Mouse (Mus musculus): ENCODE results near the gene Tiam1. TPM values are rescaled to one million over a fixed set of nuclear protein-coding genes. Genes with fewer than 3 reads are reported as not detected.
A peak's percentile ranks its signal among the peaks of the same experiment; 100 is the strongest.

Tiam1 gene
- polyA plus RNA-seq, 1 experiment from 2014 or later, result 18.4 TPM

DNA sequence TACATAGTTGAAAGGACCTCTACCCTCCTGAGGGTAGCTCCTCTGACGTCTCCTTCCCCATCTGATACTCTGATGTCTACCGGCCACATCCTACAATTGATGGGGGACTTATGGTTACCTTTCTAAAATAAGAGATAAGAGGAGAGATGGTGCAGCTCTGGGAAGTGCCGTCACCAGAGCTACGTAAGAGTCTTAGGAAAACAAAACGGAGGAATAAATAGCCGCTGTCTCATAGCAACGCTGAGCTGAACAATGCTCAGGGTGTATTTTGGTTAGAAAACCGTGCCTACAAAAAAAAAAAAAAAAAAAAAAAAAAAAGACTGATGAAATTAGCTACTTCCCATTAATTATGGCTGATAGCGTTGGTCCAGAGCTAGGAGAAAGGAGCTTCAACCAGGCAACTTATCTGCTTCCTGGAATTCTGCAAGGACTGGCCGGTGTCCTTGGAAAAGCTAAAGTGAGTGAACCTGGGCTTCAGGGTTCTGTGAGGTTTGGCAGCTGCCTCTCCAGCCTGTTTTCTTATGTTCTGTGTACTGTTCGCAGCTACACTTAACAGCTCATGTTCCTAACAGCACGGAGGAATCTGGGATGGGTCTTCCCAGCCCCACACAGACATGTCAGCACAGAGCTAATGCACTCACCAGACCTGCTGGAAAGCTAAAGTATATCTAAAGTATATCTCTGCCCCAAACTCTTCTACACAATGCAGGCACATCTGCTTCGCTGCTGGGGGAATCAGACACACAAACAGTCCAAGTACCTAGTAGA lies 26.5 kb upstream of the Tiam1 start:
- Histone ChIP-seq H3K27ac (no peak overlapping the region), H3K9me3 (no peaks in the 10 kb centered on the region), H3K36me3 (replicated peaks) (no peaks in the 10 kb centered on the region), H3K4me3 (no peak overlapping the region), H3K27me3 (ENCODE audit: poor library complexity, severe bottlenecking) (no peaks in the 10 kb centered on the region), H3K4me1 (peaks cover 19% of the 10 kb centered on the region)
- no peak for DNase-seq (ENCODE audit: extremely low spot score, low spot score)
- 75% methylated on average over 13 of the region's 13 CpGs for WGBS

DNA sequence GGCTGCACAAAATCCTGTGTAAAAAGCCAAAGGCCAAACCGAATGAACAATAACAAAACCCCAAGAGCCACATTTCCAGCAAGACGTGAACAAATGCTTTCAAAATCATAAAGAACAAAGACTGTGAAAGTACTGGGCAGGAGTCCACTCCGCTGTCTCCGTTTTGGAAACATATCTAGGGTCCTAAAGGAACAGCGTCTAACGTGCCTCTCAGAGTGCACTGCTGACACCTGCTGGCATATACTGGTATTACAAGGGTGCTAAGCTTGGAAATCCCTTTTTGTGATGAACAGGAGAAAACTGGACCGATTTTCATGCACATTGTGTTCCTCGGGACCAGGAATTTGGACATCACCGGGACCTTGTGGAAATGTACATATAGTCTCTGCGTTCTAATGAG lies 24.1 kb upstream of the Tiam1 start:
- 36% methylated on average over 10 of the region's 10 CpGs for WGBS
- Histone ChIP-seq H3K4me3 (no peak overlapping the region), H3K36me3 (replicated peaks) (no peaks in the 10 kb centered on the region), H3K9me3 (no peaks in the 10 kb centered on the region), H3K27me3 (ENCODE audit: poor library complexity, severe bottlenecking) (no peaks in the 10 kb centered on the region), H3K27ac (no peak overlapping the region), H3K4me1 (peaks cover 19% of the 10 kb centered on the region)
- peak; percentile 71 for DNase-seq (ENCODE audit: extremely low spot score, low spot score)

DNA sequence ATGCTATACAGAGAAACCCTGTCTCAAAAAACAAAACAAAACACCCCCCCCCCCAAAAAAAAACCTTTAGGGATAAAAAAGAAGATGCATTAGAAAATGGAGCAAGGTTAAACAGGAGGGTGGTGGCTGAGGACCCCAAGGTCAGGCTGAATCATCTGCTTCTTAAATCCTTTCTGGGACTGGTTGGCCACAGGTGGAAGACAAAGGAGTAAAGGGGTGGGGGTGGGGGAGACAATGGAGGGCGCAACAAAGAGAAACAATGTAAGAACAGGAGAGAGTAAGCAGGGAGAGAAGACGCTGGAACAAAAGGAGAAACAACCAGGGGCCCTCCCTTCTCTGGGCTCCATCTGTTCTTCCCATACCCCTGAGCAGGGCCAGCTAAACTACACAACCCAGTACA lies 21.9 kb upstream of the Tiam1 start:
- no peaks in the 10 kb centered on the region for H3K36me3 ChIP-seq (replicated peaks)
- no peaks in the 10 kb centered on the region for H3K9me3 ChIP-seq
- H3K27me3 ChIP-seq (ENCODE audit: poor library complexity, severe bottlenecking), result no peaks in the 10 kb centered on the region
- no peak overlapping the region for H3K4me3 ChIP-seq
- DNase-seq (ENCODE audit: extremely low spot score, low spot score), result no peak
- H3K4me1 ChIP-seq, result peaks cover 11% of the 10 kb centered on the region
- H3K27ac ChIP-seq, result no peak overlapping the region
- WGBS, result 62% methylated on average over 2 of the region's 2 CpGs

DNA sequence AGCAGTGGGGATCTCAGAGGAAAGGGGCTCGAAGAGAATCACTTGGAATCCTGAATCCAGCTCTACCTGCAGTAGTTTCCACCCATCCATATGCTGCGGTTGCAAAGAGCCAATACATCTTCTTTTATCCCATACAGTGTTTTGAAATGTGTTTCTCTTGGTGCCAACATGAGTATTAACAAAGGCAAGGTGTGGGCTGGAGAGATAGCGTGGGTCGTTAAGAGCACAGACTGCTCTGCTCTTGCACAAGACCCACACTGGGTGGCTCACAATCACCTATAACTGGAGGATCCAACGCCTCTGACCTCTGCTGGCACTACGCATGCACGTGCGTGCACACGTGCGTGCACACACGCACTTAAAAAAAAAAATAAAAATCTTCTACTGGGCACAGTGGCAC lies 21.4 kb upstream of the Tiam1 start:
- no peak for DNase-seq (ENCODE audit: extremely low spot score, low spot score)
- H3K27me3 ChIP-seq (ENCODE audit: poor library complexity, severe bottlenecking), result no peaks in the 10 kb centered on the region
- peaks cover 7% of the 10 kb centered on the region; the same call in 1 of the 2 replicates for H3K4me1 ChIP-seq
- H3K9me3 ChIP-seq, result no peaks in the 10 kb centered on the region
- H3K36me3 ChIP-seq (replicated peaks), result no peaks in the 10 kb centered on the region
- 91% methylated on average over 11 of the region's 11 CpGs for WGBS
- no peak overlapping the region for H3K27ac ChIP-seq
- H3K4me3 ChIP-seq, result no peak overlapping the region

DNA sequence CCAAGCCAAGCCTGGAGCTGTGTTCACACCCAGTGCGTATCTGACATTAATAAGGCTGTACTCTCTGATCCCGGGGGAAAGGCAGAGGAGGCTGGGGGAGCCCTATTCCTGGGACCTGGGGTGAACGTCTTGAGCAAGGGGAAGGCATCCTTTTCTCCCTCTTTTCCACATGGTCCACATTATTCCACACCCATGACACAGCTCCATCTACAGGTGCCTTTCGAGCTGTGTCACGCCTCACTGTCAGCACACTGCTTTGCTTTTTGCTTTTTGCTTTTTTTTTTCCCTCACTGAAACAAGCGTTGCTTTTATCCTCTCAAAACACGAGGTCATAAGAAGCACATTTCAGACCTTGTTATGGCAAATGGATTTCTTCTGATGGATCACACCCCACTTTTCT lies 11.5 kb upstream of the Tiam1 start:
- Histone ChIP-seq H3K36me3 (replicated peaks) (no peaks in the 10 kb centered on the region), H3K27ac (no peak overlapping the region), H3K27me3 (ENCODE audit: poor library complexity, severe bottlenecking) (peaks cover 14% of the 10 kb centered on the region), H3K4me1 (peaks cover 14% of the 10 kb centered on the region), H3K9me3 (no peaks in the 10 kb centered on the region), H3K4me3 (no peak overlapping the region)
- no peak for DNase-seq (ENCODE audit: extremely low spot score, low spot score)
- 65% methylated on average over 7 of the region's 7 CpGs for WGBS

DNA sequence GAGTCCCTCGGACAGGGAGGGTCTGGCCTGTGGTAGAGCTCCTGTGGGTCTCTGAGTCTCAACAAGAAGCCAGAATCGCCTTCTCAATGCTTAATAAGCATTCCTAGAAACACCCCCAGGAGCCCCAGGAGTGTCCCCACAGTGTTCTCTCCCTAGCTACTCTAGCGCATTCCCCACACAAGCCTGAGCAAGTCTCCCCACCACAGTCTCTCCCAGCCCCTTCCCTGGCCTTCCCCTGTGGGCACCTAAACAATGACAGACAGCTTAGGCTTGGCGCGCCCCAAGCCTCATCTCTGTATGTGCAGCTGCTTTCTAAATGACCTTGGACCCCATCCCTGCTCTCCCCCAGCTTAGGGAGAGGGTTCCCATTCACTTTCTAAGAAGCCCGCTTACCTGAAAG lies 7.3 kb upstream of the Tiam1 start:
- WGBS, result 75% methylated on average over 6 of the region's 6 CpGs
- H3K27ac ChIP-seq, result 0 out of 2 replicates have a peak overlapping the region, but pooled peaks have one; percentile 1

DNA sequence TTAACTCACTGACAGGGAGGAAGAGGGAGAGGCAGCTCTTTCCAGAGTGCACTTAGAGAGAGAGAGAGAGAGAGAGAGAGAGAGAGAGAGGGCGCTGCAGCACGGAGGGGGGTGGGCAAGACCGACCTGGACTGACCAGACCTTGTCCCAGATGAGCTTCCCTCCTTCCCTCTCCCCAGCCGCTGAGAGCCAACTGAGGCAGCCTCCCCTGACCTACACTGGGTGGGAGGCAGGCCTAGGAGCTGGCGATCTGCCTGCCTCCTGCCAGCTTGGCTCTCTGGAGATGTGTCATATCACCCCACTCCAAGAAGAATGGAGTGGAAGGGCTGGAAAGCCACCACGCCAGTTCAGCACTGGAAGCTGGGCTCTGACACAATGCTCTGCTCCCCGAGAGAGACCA lies 6.6 kb upstream of the Tiam1 start:
- no peaks in the 10 kb centered on the region for H3K36me3 ChIP-seq (replicated peaks)
- H3K9me3 ChIP-seq, result no peaks in the 10 kb centered on the region
- no peak for DNase-seq (ENCODE audit: extremely low spot score, low spot score)
- no peak overlapping the region for H3K4me3 ChIP-seq
- peaks cover 16% of the 10 kb centered on the region for H3K4me1 ChIP-seq
- H3K27me3 ChIP-seq (ENCODE audit: poor library complexity, severe bottlenecking), result peaks cover 15% of the 10 kb centered on the region
- 0 out of 2 replicates have a peak overlapping the region, but pooled peaks have one; percentile 40 for H3K27ac ChIP-seq
- 69% methylated on average over 7 of the region's 7 CpGs for WGBS

More for the DNA sequence above, 7.3 kb upstream of the Tiam1 start:
- peaks cover 15% of the 10 kb centered on the region for H3K27me3 ChIP-seq (ENCODE audit: poor library complexity, severe bottlenecking)
- no peaks in the 10 kb centered on the region for H3K9me3 ChIP-seq
- DNase-seq (ENCODE audit: extremely low spot score, low spot score), result no peak
- H3K36me3 ChIP-seq (replicated peaks), result no peaks in the 10 kb centered on the region
- no peak overlapping the region for H3K4me3 ChIP-seq
- peaks cover 14% of the 10 kb centered on the region for H3K4me1 ChIP-seq

DNA sequence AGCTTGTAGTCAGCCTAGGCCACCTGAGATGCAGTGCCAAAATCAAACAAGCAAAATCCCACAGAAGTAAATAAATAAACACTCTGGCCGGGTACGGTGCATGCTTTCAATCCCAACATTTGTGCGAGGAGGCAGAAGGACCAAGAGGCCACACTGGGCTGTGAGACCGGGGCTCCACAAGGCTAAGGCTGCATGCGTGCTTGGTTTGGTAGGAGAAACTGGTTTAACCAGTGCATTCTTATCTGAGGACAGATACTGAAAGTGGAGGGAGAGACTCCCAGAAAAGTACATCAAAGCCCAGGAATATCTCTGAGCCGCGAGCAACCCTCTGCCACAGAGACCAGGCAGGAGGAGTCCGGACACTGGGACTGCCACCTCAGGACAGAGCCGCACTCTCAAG lies 5.8 kb upstream of the Tiam1 start:
- Histone ChIP-seq H3K4me3 (no peak overlapping the region), H3K27ac (no peak overlapping the region)

DNA sequence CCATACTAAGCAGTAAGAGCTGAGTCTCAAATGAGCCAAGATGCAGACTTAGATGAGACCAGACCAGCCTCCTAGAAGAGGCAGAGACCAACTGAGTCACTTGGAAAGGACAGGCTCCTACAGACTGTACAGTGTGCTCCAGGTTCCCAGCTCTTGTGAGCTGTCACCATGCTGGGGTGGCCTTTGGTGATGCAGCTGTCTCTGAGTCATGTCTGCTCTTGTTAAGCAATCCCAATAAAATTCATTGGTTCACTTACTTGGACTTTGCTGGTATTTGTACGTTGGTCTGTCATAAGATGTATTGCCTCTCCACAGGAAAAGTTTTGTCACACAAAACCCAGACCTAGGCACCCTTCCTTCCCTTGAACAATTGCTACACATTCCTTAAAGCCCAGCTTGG lies 1.7 kb upstream of the Tiam1 start:
- peak overlapping the region; percentile 99 for H3K27ac ChIP-seq
- DNase-seq (ENCODE audit: extremely low spot score, low spot score), result no peak
- peaks cover 47% of the 10 kb centered on the region for H3K4me1 ChIP-seq
- H3K27me3 ChIP-seq (ENCODE audit: poor library complexity, severe bottlenecking), result peaks cover 23% of the 10 kb centered on the region
- WGBS, result 97% methylated on average over 1 of the region's 1 CpGs
- peak overlapping the region; percentile 79; the same call in 1 of the 2 replicates for H3K4me3 ChIP-seq
- H3K9me3 ChIP-seq, result no peaks in the 10 kb centered on the region
- no peaks in the 10 kb centered on the region for H3K36me3 ChIP-seq (replicated peaks)

More for the DNA sequence above, 5.8 kb upstream of the Tiam1 start:
- H3K4me1 ChIP-seq, result peaks cover 19% of the 10 kb centered on the region
- 86% methylated on average over 9 of the region's 9 CpGs for WGBS
- H3K36me3 ChIP-seq (replicated peaks), result no peaks in the 10 kb centered on the region
- no peaks in the 10 kb centered on the region for H3K9me3 ChIP-seq
- DNase-seq (ENCODE audit: extremely low spot score, low spot score), result no peak
- H3K27me3 ChIP-seq (ENCODE audit: poor library complexity, severe bottlenecking), result peaks cover 15% of the 10 kb centered on the region

DNA sequence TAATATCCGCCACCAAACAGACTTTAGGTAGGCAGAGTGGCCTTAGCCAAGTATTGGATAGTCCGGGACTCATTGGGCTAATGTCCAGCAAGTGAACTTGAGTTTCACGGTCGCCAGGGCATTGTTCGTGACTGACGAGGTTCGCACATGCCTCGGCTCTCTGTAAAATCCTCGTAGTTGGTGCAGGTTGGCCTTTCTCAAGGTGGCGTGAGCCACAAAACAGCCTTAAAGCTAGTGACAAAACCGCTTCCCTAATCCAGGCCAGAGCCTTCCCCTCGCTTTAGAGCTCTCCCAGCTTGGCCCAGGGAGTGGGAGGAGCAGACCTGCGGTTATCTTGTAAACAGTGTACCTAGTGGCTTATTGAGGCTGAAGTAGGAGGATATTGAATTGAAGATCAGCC lies 972 bp upstream of the Tiam1 start:
- Histone ChIP-seq H3K4me3 (peak overlapping the region; percentile 79), H3K4me1 (peaks cover 52% of the 10 kb centered on the region), H3K36me3 (replicated peaks) (no peaks in the 10 kb centered on the region), H3K27me3 (ENCODE audit: poor library complexity, severe bottlenecking) (peaks cover 27% of the 10 kb centered on the region), H3K27ac (peak overlapping the region; percentile 99), H3K9me3 (no peaks in the 10 kb centered on the region)
- WGBS, result 11% methylated on average over 13 of the region's 13 CpGs
- no peak for DNase-seq (ENCODE audit: extremely low spot score, low spot score)

DNA sequence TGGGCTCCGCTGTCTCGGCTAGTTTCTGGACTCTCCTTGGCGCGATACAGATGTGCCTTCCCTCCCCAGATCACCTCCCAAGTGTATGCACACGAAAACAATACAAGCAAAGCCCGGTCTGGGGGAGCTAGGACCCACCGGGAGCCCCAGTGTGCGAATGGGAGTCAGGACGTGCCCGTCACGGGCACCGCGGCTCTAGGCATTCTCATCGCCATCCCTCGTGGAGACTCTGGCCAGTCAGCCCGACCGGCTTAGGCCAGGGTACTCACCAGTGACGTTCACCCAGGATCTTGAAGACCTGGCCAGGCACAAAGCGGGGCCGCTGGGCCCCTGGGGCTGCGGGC lies 181 bp downstream of the Tiam1 start:
- Histone ChIP-seq H3K27ac (peak overlapping the region; percentile 99), H3K4me3 (peak overlapping the region; percentile 79), H3K9me3 (no peaks in the 10 kb centered on the region), H3K27me3 (ENCODE audit: poor library complexity, severe bottlenecking) (peaks cover 28% of the 10 kb centered on the region), H3K4me1 (peaks cover 53% of the 10 kb centered on the region), H3K36me3 (replicated peaks) (peaks cover 1% of the 10 kb centered on the region; the same call in 1 of the 2 replicates)
- WGBS, result under 1% methylated on average over 21 of the region's 21 CpGs
- no peak for DNase-seq (ENCODE audit: extremely low spot score, low spot score)

DNA sequence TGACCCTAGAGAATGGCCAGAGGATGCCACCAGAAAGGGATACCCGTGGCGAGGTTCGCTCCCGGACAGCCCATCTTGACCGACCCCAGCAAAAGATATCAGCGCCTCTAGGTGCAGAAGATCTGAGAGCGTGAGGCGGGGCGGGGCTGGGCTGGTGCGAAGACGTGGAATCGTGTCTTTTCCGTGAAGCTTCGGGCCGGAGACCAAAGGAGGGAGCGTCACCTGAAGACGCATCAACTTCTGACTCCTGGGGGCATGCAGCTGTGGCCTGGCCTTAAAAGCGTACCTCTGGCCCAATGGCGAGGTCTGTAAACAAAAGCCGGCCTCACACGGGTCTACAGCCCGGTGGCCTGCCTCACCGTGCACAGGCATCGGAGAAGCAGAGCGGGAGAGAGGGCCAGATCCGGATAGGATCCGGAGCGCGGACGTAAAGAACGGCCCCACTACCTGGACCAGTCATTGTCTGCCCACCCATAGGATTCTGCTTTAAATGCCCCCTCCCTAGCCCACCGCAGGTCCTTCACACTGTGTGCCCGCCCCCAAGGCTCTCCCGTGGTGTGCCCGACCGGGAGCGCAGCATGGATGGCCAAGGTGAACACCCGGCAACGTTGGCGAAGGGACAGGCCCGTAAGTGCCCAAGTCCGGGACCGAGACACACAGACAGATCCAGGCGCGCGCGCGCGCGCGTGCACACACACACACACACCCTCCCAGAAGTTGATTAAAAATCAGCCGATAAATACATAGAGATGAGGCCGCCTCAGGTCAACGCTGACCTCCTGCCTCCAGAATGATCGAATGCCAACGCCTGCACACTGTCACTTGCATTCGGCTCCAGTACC lies 774 bp downstream of the Tiam1 start:
- peaks cover 55% of the 10 kb centered on the region for H3K4me1 ChIP-seq
- DNase-seq (ENCODE audit: extremely low spot score, low spot score), result peak; percentile 68
- under 1% methylated on average over 57 of the region's 57 CpGs for WGBS

DNA sequence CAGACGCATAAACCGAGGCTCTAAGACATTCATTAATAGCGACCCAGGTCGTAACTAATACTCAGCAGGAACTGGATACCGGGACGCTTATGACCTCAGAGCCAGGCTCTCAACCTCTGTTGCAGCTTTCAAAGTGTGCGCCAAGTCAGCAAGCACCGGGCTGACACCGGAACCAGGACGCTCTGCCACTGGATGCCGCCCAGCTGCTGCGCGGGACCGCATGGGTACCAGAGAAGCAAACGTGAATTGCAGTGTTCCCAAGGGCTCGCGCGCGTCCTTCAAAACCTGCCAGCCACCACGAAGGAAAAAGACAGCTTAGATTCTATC lies 1.4 kb downstream of the Tiam1 start:
- no peak for DNase-seq (ENCODE audit: extremely low spot score, low spot score)
- Histone ChIP-seq H3K9me3 (peaks cover 8% of the 10 kb centered on the region), H3K27ac (peak overlapping the region; percentile 99), H3K4me3 (peak overlapping the region; percentile 79), H3K4me1 (peaks cover 55% of the 10 kb centered on the region), H3K27me3 (ENCODE audit: poor library complexity, severe bottlenecking) (peaks cover 37% of the 10 kb centered on the region), H3K36me3 (replicated peaks) (peaks cover 13% of the 10 kb centered on the region)
- under 1% methylated on average over 20 of the region's 20 CpGs for WGBS

More for the DNA sequence above, 774 bp downstream of the Tiam1 start:
- Histone ChIP-seq H3K27ac (peak overlapping the region; percentile 99), H3K27me3 (ENCODE audit: poor library complexity, severe bottlenecking) (peaks cover 34% of the 10 kb centered on the region), H3K4me3 (peak overlapping the region; percentile 79), H3K9me3 (peaks cover 2% of the 10 kb centered on the region; the same call in 1 of the 2 replicates), H3K36me3 (replicated peaks) (peaks cover 7% of the 10 kb centered on the region)

All from forebrain, embryonic 10.5 days (tissue).